Mouse (Mus musculus): Measurements from ENCODE around the gene Acap3.

- no peak for TF ChIP-seq CTCF (IDR thresholded peaks at IDR 0.05; ENCODE audit: extremely low read depth, insufficient read depth, insufficient read length, insufficient replicate concordance)
- TF ChIP-seq POLR2A (IDR thresholded peaks at IDR 0.05; ENCODE audit: low read depth, low read length), result no peak
Observed at GRCm38 (mm10) chr4:155947094-155947493, 55.5 kb downstream of the Acap3 start.
